Mouse (Mus musculus) small intestine, adult 2 months (tissue): ENCODE data around the gene Rhoa. TPM values are rescaled to one million over a fixed set of nuclear protein-coding genes. Genes with fewer than 3 reads are reported as not detected.

Experiments
- H3K27ac ChIP-seq: fragments of 200-500 bp; 2 replicates; pipeline ENCODE4 v1.5.1; 2012; ENCODE audit warnings: low read depth, low read length, control low read depth, inconsistent platforms; ENCODE audit not compliant: insufficient read depth
- H3K27me3 ChIP-seq: fragments of 200-500 bp; 2 replicates; pipeline ENCODE4 v1.6.1; 2012; ENCODE audit warnings: mild to moderate bottlenecking, moderate library complexity, low read length, inconsistent platforms; ENCODE audit not compliant: control insufficient read depth, insufficient read depth
- H3K36me3 ChIP-seq: fragments of 200-500 bp; 2 replicates; pipeline ENCODE4 v1.6.1; 2012; ENCODE audit warnings: mild to moderate bottlenecking, low read length, control low read depth, inconsistent platforms; ENCODE audit not compliant: control insufficient read depth, insufficient read depth
- H3K4me1 ChIP-seq: fragments of 200-500 bp; 2 replicates; pipeline ENCODE4 v1.6.1; 2012; ENCODE audit warnings: low read length, inconsistent platforms, mixed read lengths; ENCODE audit not compliant: control insufficient read depth, insufficient read depth, insufficient read length
- H3K4me3 ChIP-seq: fragments of 200-500 bp; 2 replicates; pipeline ENCODE4 v1.5.1; 2012; ENCODE audit warnings: low read depth, mild to moderate bottlenecking, control low read depth, inconsistent platforms, low read length, moderate library complexity
- CTCF ChIP-seq: fragments of 200-500 bp; IDR thresholded peaks from 2 replicates; pipeline ENCODE4 v1.5.1; 2012; ENCODE audit warnings: low read depth, mild to moderate bottlenecking, control low read depth, inconsistent platforms, low read length, moderate library complexity, mixed read lengths; ENCODE audit not compliant: insufficient replicate concordance, insufficient read length; ENCODE audit errors: extremely low read depth
- POLR2A ChIP-seq: fragments of 200-500 bp; IDR thresholded peaks from 2 replicates; pipeline ENCODE4 v1.6.1; 2012; ENCODE audit warnings: low read depth, mild to moderate bottlenecking, control low read depth, inconsistent platforms, low read length, moderate library complexity
- WGBS: fragments of 180-500 bp; shearing (Covaris S2); methylation state at CpG from one replicate; pipeline ENCODE4 v1.1.7; 2018; 5-methylcytosine and 5-hydroxymethylcytosine counted together
- polyA plus RNA-seq: library from polyadenylated mRNA; depleted of rRNA; stranded (reverse); fragments of >200 nt; gene quantifications from 2 replicates; pipeline ENCODE4 v1.2.3, GENCODE M21; 2012; rRNA removed

Rhoa gene
- polyA plus RNA-seq = 30.5 and 70.2 TPM in 2 replicates

DNA sequence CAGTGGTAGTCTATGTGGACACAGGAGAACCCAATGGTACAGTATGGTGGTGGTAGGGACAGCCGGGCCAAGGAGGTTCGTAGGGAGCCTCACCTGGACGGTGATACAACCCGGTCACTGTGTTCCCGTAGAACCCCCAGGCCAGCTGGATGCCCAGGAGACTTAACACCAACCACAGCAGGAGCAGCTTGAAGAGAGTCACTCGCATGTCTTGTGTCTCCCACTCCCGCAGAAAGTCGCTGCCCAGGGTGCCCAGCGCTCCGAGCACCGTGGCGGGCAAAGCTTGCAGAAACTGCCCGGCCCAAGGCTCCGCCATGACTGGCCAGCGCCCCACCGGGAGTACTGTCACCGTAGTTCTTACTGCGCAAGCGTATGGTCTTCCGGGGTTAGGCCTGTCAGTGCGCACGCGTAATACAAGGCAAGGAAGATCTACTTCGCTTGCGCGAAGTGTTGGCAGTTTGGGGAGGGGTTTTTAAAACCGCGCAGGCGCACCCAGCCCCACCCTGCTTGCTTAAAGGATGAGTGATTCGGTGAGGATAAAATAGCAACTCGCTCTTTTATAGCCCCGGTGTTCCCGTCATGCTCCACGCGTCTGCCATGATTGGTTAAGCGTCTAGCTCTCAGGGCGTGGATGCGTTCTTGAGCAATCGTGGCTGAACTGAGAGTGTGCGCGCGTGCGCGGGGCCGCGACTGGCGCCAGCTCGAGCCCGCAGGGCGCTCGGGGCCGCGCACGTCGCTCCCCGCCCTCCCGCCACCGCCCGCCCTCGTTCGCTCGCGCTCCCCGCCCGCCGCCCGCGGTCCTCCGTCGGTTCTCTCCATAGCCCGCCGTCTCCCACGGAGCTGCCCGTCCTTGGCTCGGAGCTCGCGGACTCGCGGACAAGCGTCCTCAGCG is at the start of gene Rhoa, which contains the start of gene Tcta:
Gene Rhoa (plus strand): TSS at position 501 of the 892 bp plus-strand sequence.
Gene Tcta (minus strand): TSS at position 532 of the 892 bp plus-strand sequence.
- Histone ChIP-seq H3K27ac (peak within 1 kb of the TSS; percentile 99), H3K4me3 (peak within 1 kb of the TSS; percentile 93), H3K36me3 (peaks cover 21% of the 10 kb centered on the region), H3K27me3 (no peaks in the 10 kb centered on the region), H3K4me1 (peaks cover 4% of the 10 kb centered on the region; the same call in 1 of the 2 replicates)
- WGBS = under 1% methylated on average over 81 of the region's 81 CpGs
- peak; percentile 92 for TF ChIP-seq POLR2A
- no peak for TF ChIP-seq CTCF

DNA sequence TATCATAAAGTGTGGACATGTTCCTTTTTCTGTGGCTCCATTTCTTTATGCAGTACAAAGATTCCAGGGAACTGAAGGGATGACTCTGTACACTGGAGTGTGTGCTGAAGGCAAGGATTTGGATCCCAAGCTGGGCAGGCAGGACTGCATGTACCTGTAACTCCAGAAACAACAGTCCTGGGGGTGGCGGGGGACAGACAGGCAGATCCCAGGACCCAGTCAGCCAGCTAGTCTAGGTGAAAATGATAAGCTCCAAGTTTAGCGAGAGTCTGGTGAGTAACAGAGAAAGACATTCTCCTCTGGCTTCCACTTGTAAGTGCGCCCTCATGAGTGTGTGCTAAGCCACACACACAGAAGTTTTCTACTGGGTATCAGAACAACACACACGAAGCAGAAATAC is 45.4 kb upstream of the Rhoa start:
- Histone ChIP-seq H3K27me3 (no peaks in the 10 kb centered on the region), H3K4me3 (no peak overlapping the region), H3K36me3 (no peaks in the 10 kb centered on the region; the same call in 1 of the 2 replicates), H3K4me1 (peaks cover 18% of the 10 kb centered on the region; the same call in 1 of the 2 replicates), H3K27ac (no peak overlapping the region)
- TF ChIP-seq CTCF (no peak), POLR2A (no peak)
- 62% methylated on average over 4 of the region's 4 CpGs for WGBS

DNA sequence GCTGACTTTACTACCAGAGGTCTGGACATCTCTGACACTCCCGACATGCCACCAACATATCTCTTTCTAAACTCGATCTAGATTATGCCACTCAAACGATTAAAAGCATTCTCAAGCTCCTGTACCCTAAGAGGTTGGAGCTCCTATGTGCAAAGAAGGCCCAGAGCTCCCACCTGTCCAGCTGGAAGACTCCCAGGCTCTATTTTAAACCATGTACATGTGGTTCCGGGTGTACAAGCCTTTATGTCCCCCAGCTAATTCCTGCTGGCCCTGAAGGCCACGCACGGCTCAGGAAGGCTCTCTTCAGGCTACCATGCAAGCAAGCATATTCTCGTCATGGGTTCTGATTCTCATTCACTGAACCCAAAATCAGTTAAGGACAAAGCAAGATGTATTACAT is 44.1 kb upstream of the Rhoa start:
- H3K4me1 ChIP-seq = peaks cover 18% of the 10 kb centered on the region; the same call in 1 of the 2 replicates
- H3K36me3 ChIP-seq = no peaks in the 10 kb centered on the region
- H3K4me3 ChIP-seq = peak overlapping the region; percentile 17; the same call in 1 of the 2 replicates
- no peaks in the 10 kb centered on the region for H3K27me3 ChIP-seq
- TF ChIP-seq POLR2A = no peak
- no peak for TF ChIP-seq CTCF
- WGBS = 26% methylated on average over 7 of the region's 7 CpGs
- no peak overlapping the region for H3K27ac ChIP-seq

DNA sequence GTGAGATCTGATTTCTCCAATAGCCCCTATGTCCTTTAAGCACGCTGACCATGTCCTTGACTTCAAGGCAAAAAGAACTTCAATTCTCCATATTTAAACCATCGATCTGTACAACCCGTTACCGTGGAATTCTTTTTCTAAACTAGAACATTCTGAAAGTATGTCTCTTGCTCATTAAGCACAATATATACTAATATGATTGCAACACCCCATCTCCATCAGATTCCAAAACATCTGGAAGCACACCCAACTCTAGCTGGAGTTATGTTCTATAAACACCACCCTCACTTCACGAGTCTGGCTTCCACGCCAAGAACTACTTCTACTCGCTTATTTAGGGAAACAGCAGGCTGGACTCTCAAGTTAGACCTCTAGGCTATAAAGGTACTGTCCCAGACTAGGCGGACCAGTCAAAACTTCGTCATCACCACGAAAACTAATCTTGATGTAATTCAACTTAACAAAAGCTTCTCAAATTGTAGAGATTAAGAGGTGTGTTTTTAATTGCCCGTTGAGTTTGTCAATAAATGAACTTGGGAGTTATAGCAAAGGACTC is 43.4 kb upstream of the Rhoa start:
- TF ChIP-seq CTCF = no peak
- no peak for TF ChIP-seq POLR2A
- Histone ChIP-seq H3K4me1 (peaks cover 21% of the 10 kb centered on the region; the same call in 1 of the 2 replicates), H3K36me3 (no peaks in the 10 kb centered on the region), H3K27me3 (no peaks in the 10 kb centered on the region), H3K27ac (peak overlapping the region; percentile 87), H3K4me3 (peak overlapping the region; percentile 77)
- 14% methylated on average over 11 of the region's 11 CpGs for WGBS

DNA sequence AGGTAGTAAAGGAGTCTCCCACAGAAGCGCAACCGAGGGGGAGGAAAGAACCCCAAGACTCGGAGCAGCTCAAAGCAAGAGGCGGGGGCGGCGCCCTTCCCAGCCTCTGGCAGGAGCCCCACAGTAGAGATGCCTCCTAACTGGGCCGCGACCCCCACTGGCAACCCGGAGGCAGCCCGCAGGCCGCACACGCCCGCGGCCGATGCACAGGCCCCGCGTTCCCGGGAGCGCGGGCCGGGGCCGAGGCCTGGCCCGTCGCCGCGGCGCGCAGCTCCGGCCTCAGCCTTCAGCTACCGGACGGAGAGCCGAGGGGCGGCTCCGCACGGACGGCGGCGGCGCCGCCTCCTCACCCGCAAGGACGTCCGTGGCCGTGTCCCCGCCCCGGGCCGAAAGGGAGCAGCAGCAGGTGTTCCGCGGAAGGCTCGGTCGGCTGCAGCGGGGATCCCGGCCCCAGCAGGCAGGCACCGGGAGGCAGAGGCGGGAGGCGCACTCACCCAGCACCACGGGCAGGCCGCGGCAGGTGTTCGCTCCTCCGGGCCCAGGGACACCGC is 42.7 kb upstream of the Rhoa start:
- no peaks in the 10 kb centered on the region for H3K27me3 ChIP-seq
- peaks cover 23% of the 10 kb centered on the region; the same call in 1 of the 2 replicates for H3K4me1 ChIP-seq
- under 1% methylated on average over 59 of the region's 62 CpGs for WGBS
- peak overlapping the region; percentile 77 for H3K4me3 ChIP-seq
- TF ChIP-seq POLR2A (no peak), CTCF (no peak)
- H3K36me3 ChIP-seq = no peaks in the 10 kb centered on the region
- peak overlapping the region; percentile 87 for H3K27ac ChIP-seq

DNA sequence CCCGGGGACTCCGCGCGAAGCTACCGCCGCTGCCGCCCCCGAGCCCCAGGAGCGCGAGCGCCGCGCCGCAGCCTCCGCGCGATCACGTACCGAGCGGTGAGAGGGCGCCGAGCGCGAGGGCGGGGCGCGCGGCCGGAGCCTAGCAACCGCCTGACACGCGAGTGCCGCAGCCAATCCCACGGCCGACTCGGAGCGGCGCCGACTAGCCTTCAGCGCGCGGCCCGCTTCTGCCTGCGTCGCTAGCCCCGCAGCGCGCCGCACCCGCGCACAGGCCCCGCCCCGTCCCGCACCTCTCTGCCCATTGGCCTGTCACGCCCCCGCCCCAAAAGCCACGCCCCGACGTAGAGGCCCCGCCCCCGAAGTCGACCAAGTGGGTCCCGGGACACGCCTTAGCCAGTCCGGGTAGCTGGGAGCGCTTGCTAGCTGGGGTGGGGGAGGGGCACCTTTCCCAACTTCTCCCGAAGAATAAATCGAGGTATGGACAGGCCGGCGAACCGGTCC is 42.2 kb upstream of the Rhoa start, which contains the start of gene Dag1:
Gene Dag1 (minus strand): TSS at position 269 of the 501 bp plus-strand sequence.
- TF ChIP-seq POLR2A (peak; percentile 78), CTCF (no peak)
- WGBS = under 1% methylated on average over 71 of the region's 71 CpGs
- H3K27me3 ChIP-seq = no peaks in the 10 kb centered on the region

More for the DNA sequence above, 42.2 kb upstream of the Rhoa start, which contains the start of gene Dag1:
- Histone ChIP-seq H3K36me3 (no peaks in the 10 kb centered on the region), H3K4me3 (peak within 1 kb of the TSS; percentile 77), H3K27ac (peak within 1 kb of the TSS; percentile 87), H3K4me1 (peaks cover 25% of the 10 kb centered on the region; the same call in 1 of the 2 replicates)
